ENCODE assay signal across 8 mouse cellular contexts in genomic region chr4:31937376-31938281, GRCm38 (mm10). TPM values are rescaled to one million over a fixed set of nuclear protein-coding genes. Genes with fewer than 3 reads are reported as not detected.
A peak's percentile ranks its signal among the peaks of the same experiment; 100 is the strongest.
DNase-seq lines count a peak whose midpoint lies in the region; ATAC-seq lines count a peak whose summit lies in the region.

No protein-coding gene starts in this region.

- peak overlapping the region; percentile 63 for H3K27ac ChIP-seq in forebrain, embryonic 15.5 days (replicated peaks)
- H3K27ac ChIP-seq in intestine, embryonic 14.5 days (ENCODE audit: low read depth) = no peak overlapping the region

- peak overlapping the region; percentile 48 for H3K4me3 ChIP-seq in forebrain, embryonic 15.5 days
- peak overlapping the region; percentile 44 for H3K4me3 ChIP-seq in intestine, embryonic 14.5 days (ENCODE audit: low read depth, low read length)

- intact Hi-C loops in left cerebral cortex, postnatal 36 days (cut with DNase I) = no loop called here

- H3K27me3 ChIP-seq in forebrain, embryonic 15.5 days = no peaks in the 10 kb centered on the region
- no peaks in the 10 kb centered on the region for H3K27me3 ChIP-seq in intestine, embryonic 14.5 days (replicated peaks; ENCODE audit: control insufficient read depth, insufficient read depth, low read length)

- H3K36me3 ChIP-seq in forebrain, embryonic 15.5 days = no peaks in the 10 kb centered on the region
- no peaks in the 10 kb centered on the region for H3K36me3 ChIP-seq in intestine, embryonic 14.5 days (ENCODE audit: control insufficient read depth, insufficient read depth, low read length)

- no peaks in the 10 kb centered on the region for H3K9me3 ChIP-seq in forebrain, embryonic 15.5 days
- no peaks in the 10 kb centered on the region for H3K9me3 ChIP-seq in intestine, embryonic 14.5 days (ENCODE audit: control insufficient read depth, low read length)

- 4% methylated on average over 35 of the region's 36 CpGs for WGBS in forebrain, embryonic 15.5 days
- 2% methylated on average over 36 of the region's 36 CpGs for WGBS in intestine, embryonic 14.5 days

- DNase-seq in left cerebral cortex, postnatal 36 days (ENCODE audit: low spot score in 2 of 2) = peak; percentile 7 to 25
- DNase-seq in left cerebral cortex, adult 9 months (ENCODE audit: low spot score in 2 of 2) = no peak
- peak; percentile 10 to 13 for DNase-seq in cerebellum, postnatal 36 days
- peak; percentile 76 for DNase-seq in intestine, embryonic 14.5 days (ENCODE audit: low spot score)
- DNase-seq in lung, postnatal 4 days = peak; percentile 12 to 23
- peak; percentile 28 for DNase-seq in yolk sac, embryonic 10.5 days (ENCODE audit: low spot score)

- ATAC-seq in forebrain, embryonic 15.5 days (replicated peaks) = peak; percentile 63
- ATAC-seq in intestine, embryonic 14.5 days (replicated peaks; ENCODE audit: low FRiP score, low TSS enrichment, low read depth) = peak; percentile 57; the same call in 1 of the 2 replicates
- ATAC-seq in activated CD4-positive, CD25-positive, alpha-beta regulatory T cell, adult 4 months = no peak

- peak overlapping the region; percentile 62 for H3K9ac ChIP-seq in forebrain, embryonic 15.5 days (replicated peaks)
- H3K9ac ChIP-seq in intestine, embryonic 14.5 days (ENCODE audit: low read length) = peak overlapping the region; percentile 56

- peak overlapping the region; percentile 93 for H3K4me2 ChIP-seq in forebrain, embryonic 15.5 days (replicated peaks)
- peak overlapping the region; percentile 93 for H3K4me2 ChIP-seq in intestine, embryonic 14.5 days (ENCODE audit: low read length)

- H3K4me1 ChIP-seq in forebrain, embryonic 15.5 days = peaks cover 22% of the 10 kb centered on the region
- peaks cover 7% of the 10 kb centered on the region; the same call in 1 of the 2 replicates for H3K4me1 ChIP-seq in intestine, embryonic 14.5 days (replicated peaks; ENCODE audit: control insufficient read depth, insufficient read depth, low read length)

RNA-seq across cellular contexts. Expression of gene Map3k7, which starts 26.3 kb away (rescaled TPM):
- 10 to 100 TPM; 39.2 to 43.4 TPM for total RNA-seq in left cerebral cortex, postnatal 36 days (2021)
- 31.4 and 32.5 TPM in 2 replicates for polyA plus RNA-seq in forebrain, embryonic 15.5 days (2015; fragmentation: Nextera tagmentation; extraction: Ambion mirVana)
- polyA plus RNA-seq in intestine, embryonic 14.5 days (2014; fragmentation: Nextera tagmentation; extraction: Ambion mirVana) = 32.1 and 35.9 TPM in 2 replicates
- polyA plus RNA-seq in activated CD4-positive, CD25-positive, alpha-beta regulatory T cell, adult 4 months (2017; shearing (Covaris generic)) = 1 to 10 TPM; 5.8 to 9.5 TPM

Comparison
In these comparisons a context has a peak if more than half of its experiments do, and no peak if none do; other contexts are left out.
1. DNase-seq: peak in left cerebral cortex, postnatal 36 days (2 of 2), cerebellum, postnatal 36 days (2 of 2), intestine, embryonic 14.5 days (single experiment), lung, postnatal 4 days (2 of 2) and yolk sac, embryonic 10.5 days (single experiment); none in left cerebral cortex, adult 9 months (0 of 2).